Mouse (Mus musculus): ENCODE results near the gene 9530002B09Rik. TPM values are rescaled to one million over a fixed set of nuclear protein-coding genes. Genes with fewer than 3 reads are reported as not detected.

The 9530002B09Rik gene
- polyA plus RNA-seq (2014; fragmentation: Nextera tagmentation; extraction: Ambion mirVana) = not detected in 2 replicates

GRCm38 (mm10) chr4:122688975-122689374 is at the start of gene 9530002B09Rik:
9530002B09Rik (plus strand) TSS chr4:122689275.
- Histone ChIP-seq H3K9ac (ENCODE audit: low read length) (no peak within 1 kb of the TSS), H3K27me3 (ENCODE audit: control insufficient read depth, insufficient read depth, low read length) (no peaks in the 10 kb centered on the region), H3K4me3 (ENCODE audit: low read depth, low read length) (no peak within 1 kb of the TSS), H3K4me2 (ENCODE audit: low read depth) (no peak within 1 kb of the TSS), H3K4me1 (ENCODE audit: control insufficient read depth, insufficient read depth, low read length) (no peaks in the 10 kb centered on the region), H3K27ac (ENCODE audit: low read depth, low read length) (no peak within 1 kb of the TSS), H3K9me3 (ENCODE audit: control insufficient read depth, low read length) (peaks cover 11% of the 10 kb centered on the region; the same call in 1 of the 2 replicates), H3K36me3 (ENCODE audit: control insufficient read depth, insufficient read depth, low read length) (no peaks in the 10 kb centered on the region)
- ATAC-seq (ENCODE audit: insufficient read depth, low FRiP score, low TSS enrichment) = no peak
- no peak for DNase-seq (ENCODE audit: low spot score)

Other genes with a start within 250 kb of the 9530002B09Rik start
- gene Ppt1, start 147.0 kb downstream of the 9530002B09Rik start, polyA plus RNA-seq (2014; fragmentation: Nextera tagmentation; extraction: Ambion mirVana) = 62.1 and 63.2 TPM in 2 replicates
- 69.4 and 73.6 TPM in 2 replicates for gene Cap1, start 196.8 kb downstream of the 9530002B09Rik start, polyA plus RNA-seq (2014; fragmentation: Nextera tagmentation; extraction: Ambion mirVana)